Mouse (Mus musculus) urinary bladder, postnatal 10 days (tissue): ENCODE data around the gene Usp17lc.
"Not testable (repeated sequence)": the region's sequence is repeated elsewhere in the genome, so short reads cannot be mapped to it uniquely, and the experiment has no call there.

Source experiments
- DNase-seq: peaks from one replicate; pipeline ENCODE4 v3.0.0; 2022; ENCODE audit warnings: low spot score

Gene Usp17lc

GRCm38 (mm10) chr7:103414772-103415171 is at the start of gene Usp17lc:
Gene Usp17lc, plus strand, starts transcription at chr7:103415072.
- not testable (repeated sequence) for DNase-seq

GRCm38 (mm10) chr7:103386077-103386476 is 28.8 kb upstream of the Usp17lc start, which contains the start of gene Olfr603:
Gene Olfr603, minus strand, starts transcription at chr7:103386177.
- DNase-seq = no peak

GRCm38 (mm10) chr7:103397758-103398157 is 17.1 kb upstream of the Usp17lc start:
- DNase-seq = no peak

GRCm38 (mm10) chr7:103398981-103399380 is 15.9 kb upstream of the Usp17lc start:
- DNase-seq = no peak

GRCm38 (mm10) chr7:103406521-103407055 is 8.3 kb upstream of the Usp17lc start:
- not testable (repeated sequence) for DNase-seq

- no peak for DNase-seq
These were observed 30.5 kb downstream of the Usp17lc start, which contains the start of gene Olfr605 for GRCm38 (mm10) chr7:103445339-103445738. Gene Olfr605, minus strand, starts transcription at chr7:103445439.

GRCm38 (mm10) chr7:103448746-103449145 is 33.9 kb downstream of the Usp17lc start, which contains the start of gene Olfr606:
Gene Olfr606, plus strand, starts transcription at chr7:103449046.
- no peak for DNase-seq

GRCm38 (mm10) chr7:103460590-103460989 is 45.7 kb downstream of the Usp17lc start:
- no peak for DNase-seq
